Mouse (Mus musculus): ENCODE results near the gene Slc38a10.

GRCm38 (mm10) chr11:120070286-120070930 lies 80.7 kb downstream of the Slc38a10 start:
- TF ChIP-seq CTCF (IDR thresholded peaks at IDR 0.05; ENCODE audit: control insufficient read depth, insufficient read depth, insufficient replicate concordance, low read depth, low read length) (no peak), POLR2A (IDR thresholded peaks at IDR 0.05; ENCODE audit: control insufficient read depth, low read depth, low read length) (no peak)
